Mouse (Mus musculus) bone marrow macrophage, adult 2 months (primary cell): ENCODE results near the gene Nr1i2.

Source experiments
- CTCF ChIP-seq: IDR thresholded peaks from 2 replicates; pipeline ENCODE4 v1.5.1; 2012; ENCODE audit warnings: low read depth, mild to moderate bottlenecking, low read length, moderate library complexity
- POLR2A ChIP-seq: IDR thresholded peaks from 2 replicates; pipeline ENCODE4 v1.6.1; 2012; ENCODE audit warnings: mild to moderate bottlenecking, low read depth, low read length, borderline replicate concordance

GRCm38 (mm10) chr16:38295349-38295930 is 816 bp upstream of the Nr1i2 start:
- no peak for TF ChIP-seq POLR2A
- no peak for TF ChIP-seq CTCF
